Mouse (Mus musculus) cerebellum, adult 2 months (tissue): ENCODE data around the gene Gpc6. TPM values are rescaled to one million over a fixed set of nuclear protein-coding genes. Genes with fewer than 3 reads are reported as not detected.

Source experiments
- DNase-seq, 2 experiments: peaks; one replicate each; pipeline ENCODE4 v3.0.0; 2021
- H3K27ac ChIP-seq: fragments of 200-500 bp; 2 replicates; pipeline ENCODE4 v1.5.1; 2012; ENCODE audit warnings: low read length, control low read depth, inconsistent platforms; ENCODE audit not compliant: insufficient read depth
- H3K27me3 ChIP-seq: fragments of 200-500 bp; 2 replicates; pipeline ENCODE4 v1.6.1; 2012; ENCODE audit warnings: inconsistent platforms, mild to moderate bottlenecking, low read length, moderate library complexity; ENCODE audit not compliant: control insufficient read depth, insufficient read depth
- H3K4me1 ChIP-seq: fragments of 200-500 bp; 2 replicates; pipeline ENCODE4 v1.6.1; 2011; ENCODE audit warnings: low read length; ENCODE audit not compliant: control insufficient read depth, insufficient read depth
- H3K4me3 ChIP-seq: fragments of 200-500 bp; replicated peaks from 2 replicates; pipeline ENCODE3; 2011; ENCODE audit warnings: mild to moderate bottlenecking, low read depth, low read length, control low read depth; ENCODE audit not compliant: insufficient read depth
- CTCF ChIP-seq: fragments of 200-500 bp; IDR thresholded peaks from 2 replicates; pipeline ENCODE4 v1.5.1; 2011; ENCODE audit warnings: low read depth, mild to moderate bottlenecking, control low read depth, low read length, moderate library complexity, borderline replicate concordance; ENCODE audit not compliant: insufficient read depth
- POLR2A ChIP-seq: fragments of 200-500 bp; IDR thresholded peaks from 2 replicates; pipeline ENCODE4 v1.6.1; 2011; ENCODE audit warnings: low read length, control low read depth, borderline replicate concordance; ENCODE audit not compliant: insufficient read depth
- WGBS: fragments of 180-500 bp; shearing (Covaris S2); methylation state at CpG from one replicate; pipeline ENCODE4 v1.1.7; 2018; 5-methylcytosine and 5-hydroxymethylcytosine counted together
- polyA plus RNA-seq: library from polyadenylated mRNA; depleted of rRNA; stranded (reverse); fragments of >200 nt; gene quantifications from 2 replicates; pipeline ENCODE4 v1.2.3, GENCODE M21; 2012

Gene Gpc6
- polyA plus RNA-seq, 1 experiment: 5.3 TPM

DNA sequence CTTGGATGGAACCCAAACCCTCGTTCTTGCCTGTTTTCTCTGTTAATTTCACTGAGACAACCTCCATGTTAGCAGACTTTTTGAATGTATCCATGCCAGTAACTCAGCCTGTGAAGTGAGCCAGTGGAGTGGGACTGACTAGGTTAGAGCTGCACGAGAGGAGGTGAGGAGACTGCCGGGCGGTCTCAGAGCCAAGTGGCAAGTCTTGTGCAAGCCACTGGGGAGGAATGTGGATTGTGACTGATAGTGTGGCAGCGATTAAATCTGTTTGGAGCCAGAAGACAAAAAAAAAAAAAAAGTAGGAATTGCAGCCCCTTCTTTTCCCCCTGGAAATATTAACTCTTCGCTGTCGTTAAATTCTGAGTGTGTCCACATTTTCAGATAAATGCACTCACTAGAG is 831.4 kb downstream of the Gpc6 start:
- no peaks in the 10 kb centered on the region for H3K27me3 ChIP-seq
- 42% methylated on average over 7 of the region's 7 CpGs for WGBS
- H3K27ac ChIP-seq: no peak overlapping the region
- H3K4me3 ChIP-seq: no peak overlapping the region
- TF ChIP-seq CTCF (no peak), POLR2A (no peak)
- H3K4me1 ChIP-seq: no peaks in the 10 kb centered on the region
- no peak for DNase-seq

DNA sequence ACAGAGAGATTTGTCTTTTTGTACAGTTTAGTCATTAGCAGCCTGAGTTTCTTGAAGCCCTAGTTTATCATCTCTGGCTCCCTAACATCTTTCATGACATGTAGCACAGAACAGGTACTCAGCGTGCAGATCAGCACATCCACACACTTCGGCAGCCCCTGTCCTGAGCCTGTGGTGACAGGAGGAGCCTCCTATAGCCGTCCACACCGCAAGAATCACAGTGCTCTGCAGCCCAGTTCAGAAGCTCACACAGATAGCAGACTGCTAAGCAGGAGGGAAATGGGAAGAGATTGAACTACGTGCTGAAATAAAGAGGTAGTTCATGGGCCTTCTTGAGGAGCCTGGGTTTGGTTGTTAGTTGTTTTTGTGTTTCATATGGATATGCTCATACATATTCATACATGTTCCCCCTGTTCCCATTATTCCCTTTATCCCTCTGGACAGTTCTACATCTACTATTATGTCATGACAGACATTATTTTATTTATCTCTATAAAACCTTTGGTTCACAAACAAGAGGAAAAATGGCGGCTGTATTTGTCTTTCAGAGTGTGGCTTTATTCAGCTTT is 832.8 kb downstream of the Gpc6 start:
- no peak for DNase-seq
- no peaks in the 10 kb centered on the region for H3K27me3 ChIP-seq
- TF ChIP-seq POLR2A: no peak
- TF ChIP-seq CTCF: no peak
- no peak overlapping the region for H3K4me3 ChIP-seq
- H3K27ac ChIP-seq: no peak overlapping the region
- 53% methylated on average over 6 of the region's 6 CpGs for WGBS
- no peaks in the 10 kb centered on the region for H3K4me1 ChIP-seq

DNA sequence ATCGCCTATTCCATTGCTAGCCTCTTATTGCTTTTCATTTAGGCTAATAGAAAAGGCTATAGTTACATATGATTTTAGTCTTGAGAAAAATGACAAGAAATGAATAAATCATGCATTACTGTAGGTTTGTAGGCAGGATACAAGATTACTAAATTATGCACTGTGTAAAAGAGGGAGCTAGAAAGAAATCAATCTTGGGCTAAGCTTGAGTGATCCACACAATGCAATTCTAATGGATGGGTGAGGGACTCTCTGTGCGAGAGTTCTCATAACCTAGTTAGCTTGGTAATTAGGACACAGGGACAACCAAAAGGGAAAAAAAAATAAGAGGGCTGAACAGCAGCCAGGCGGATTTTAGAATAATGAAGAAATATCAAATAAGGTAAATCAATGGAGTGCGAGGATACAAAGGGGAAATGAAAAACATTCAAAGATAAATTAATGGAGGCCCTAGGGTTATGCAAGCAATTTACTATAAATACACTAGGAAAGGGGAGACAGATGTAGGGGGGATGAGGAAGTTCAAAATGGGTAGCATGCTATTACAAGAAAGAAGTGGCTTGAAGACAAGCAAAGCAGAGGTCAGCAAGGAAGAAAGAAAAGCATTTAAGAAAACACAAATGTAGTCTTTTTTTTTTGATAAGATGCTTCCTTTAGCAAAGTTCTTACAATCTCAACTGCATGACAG is 835.9 kb downstream of the Gpc6 start:
- TF ChIP-seq POLR2A: no peak
- TF ChIP-seq CTCF: no peak
- Histone ChIP-seq H3K4me1 (no peaks in the 10 kb centered on the region), H3K27me3 (no peaks in the 10 kb centered on the region), H3K27ac (no peak overlapping the region), H3K4me3 (no peak overlapping the region)
- DNase-seq: no peak
- 95% methylated on average over 4 of the region's 4 CpGs for WGBS

DNA sequence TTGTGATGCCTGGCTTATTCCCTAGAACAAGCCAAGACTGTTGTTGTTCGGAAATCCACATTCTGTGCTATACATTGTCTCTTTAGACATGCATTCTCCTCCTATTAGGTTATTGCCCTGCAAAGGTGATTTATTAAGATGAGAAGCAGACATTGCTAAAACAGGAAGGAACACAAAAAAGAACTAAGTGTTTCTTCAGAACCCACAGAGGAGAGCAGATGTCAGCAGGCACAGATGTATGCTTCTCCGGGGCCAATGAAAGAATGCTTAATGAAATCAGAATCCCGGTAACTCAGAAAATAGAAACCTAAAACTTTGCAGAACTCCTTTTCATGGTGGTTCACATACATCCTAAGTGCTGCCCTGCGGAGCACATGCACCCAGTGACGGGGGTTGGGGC is 837.8 kb downstream of the Gpc6 start:
- TF ChIP-seq POLR2A (no peak), CTCF (no peak)
- DNase-seq: no peak
- H3K4me3 ChIP-seq: no peak overlapping the region
- no peak overlapping the region for H3K27ac ChIP-seq
- 90% methylated on average over 5 of the region's 5 CpGs for WGBS
- H3K27me3 ChIP-seq: no peaks in the 10 kb centered on the region
- no peaks in the 10 kb centered on the region for H3K4me1 ChIP-seq

DNA sequence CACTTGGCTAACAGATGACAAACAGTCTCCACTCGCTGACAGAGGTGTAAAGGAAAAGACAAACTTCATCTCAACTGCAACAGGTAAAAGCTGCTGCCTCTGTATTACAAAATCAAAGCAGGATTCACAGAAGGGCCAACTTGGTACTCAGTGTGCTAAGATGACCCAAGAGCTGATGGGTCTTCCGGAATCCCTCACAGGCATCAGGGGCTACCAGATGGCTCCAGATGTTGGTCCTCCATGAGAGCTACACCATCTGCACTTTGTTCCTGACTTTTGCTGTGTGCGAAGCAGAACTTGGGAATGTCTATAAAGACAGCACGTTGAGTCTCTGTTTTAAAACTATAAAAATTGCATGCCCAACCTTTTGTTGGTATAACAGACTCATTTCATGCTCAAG is 842.7 kb downstream of the Gpc6 start:
- TF ChIP-seq CTCF (no peak), POLR2A (no peak)
- no peak for DNase-seq
- H3K27ac ChIP-seq: no peak overlapping the region
- 89% methylated on average over 4 of the region's 4 CpGs for WGBS
- H3K4me1 ChIP-seq: no peaks in the 10 kb centered on the region
- no peak overlapping the region for H3K4me3 ChIP-seq
- H3K27me3 ChIP-seq: no peaks in the 10 kb centered on the region

DNA sequence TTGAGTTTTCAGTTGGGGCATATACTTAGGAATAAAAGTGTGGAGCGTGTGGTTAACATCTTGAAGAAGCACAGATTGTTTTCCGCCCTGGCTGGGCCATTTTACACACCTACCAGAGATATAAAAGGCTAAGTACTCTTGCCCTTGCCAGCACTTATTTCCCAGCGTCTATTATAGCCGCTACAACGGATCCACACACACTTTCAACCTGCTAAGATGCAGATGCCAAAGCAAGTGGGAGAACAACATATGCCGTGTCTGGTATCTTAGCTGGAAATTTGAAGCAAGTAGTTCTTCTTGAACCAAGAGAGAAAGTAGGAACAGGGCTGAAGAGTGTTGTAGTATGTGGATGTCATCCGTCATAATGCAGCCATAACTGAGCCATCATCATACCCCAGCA is 843.6 kb downstream of the Gpc6 start:
- Histone ChIP-seq H3K27me3 (no peaks in the 10 kb centered on the region), H3K27ac (no peak overlapping the region), H3K4me1 (no peaks in the 10 kb centered on the region), H3K4me3 (no peak overlapping the region)
- 57% methylated on average over 7 of the region's 7 CpGs for WGBS
- no peak for TF ChIP-seq CTCF
- TF ChIP-seq POLR2A: no peak
- no peak for DNase-seq

DNA sequence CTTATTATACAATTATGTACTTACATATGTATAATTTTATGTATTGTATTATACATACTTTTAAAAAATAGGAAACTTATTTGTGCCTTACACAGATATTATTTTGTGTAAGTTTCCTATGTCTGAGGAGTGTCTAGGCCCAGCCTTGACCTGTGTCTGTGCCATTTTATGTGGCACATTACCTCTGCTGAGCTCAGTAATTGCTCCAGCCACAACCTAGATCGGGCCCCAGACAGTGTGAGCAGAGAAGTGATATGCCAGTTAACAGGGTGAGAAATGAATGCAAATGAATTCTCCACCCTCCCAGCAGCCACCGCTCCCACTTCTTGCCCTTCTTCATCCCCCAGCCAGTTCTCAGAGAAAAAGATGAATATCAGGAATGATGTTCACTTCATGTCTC is 848.3 kb downstream of the Gpc6 start:
- no peaks in the 10 kb centered on the region for H3K4me1 ChIP-seq
- H3K27ac ChIP-seq: no peak overlapping the region
- no peak for DNase-seq
- H3K4me3 ChIP-seq: no peak overlapping the region
- H3K27me3 ChIP-seq: no peaks in the 10 kb centered on the region
- TF ChIP-seq CTCF (no peak), POLR2A (no peak)
- 43% methylated on average over 2 of the region's 2 CpGs for WGBS

DNA sequence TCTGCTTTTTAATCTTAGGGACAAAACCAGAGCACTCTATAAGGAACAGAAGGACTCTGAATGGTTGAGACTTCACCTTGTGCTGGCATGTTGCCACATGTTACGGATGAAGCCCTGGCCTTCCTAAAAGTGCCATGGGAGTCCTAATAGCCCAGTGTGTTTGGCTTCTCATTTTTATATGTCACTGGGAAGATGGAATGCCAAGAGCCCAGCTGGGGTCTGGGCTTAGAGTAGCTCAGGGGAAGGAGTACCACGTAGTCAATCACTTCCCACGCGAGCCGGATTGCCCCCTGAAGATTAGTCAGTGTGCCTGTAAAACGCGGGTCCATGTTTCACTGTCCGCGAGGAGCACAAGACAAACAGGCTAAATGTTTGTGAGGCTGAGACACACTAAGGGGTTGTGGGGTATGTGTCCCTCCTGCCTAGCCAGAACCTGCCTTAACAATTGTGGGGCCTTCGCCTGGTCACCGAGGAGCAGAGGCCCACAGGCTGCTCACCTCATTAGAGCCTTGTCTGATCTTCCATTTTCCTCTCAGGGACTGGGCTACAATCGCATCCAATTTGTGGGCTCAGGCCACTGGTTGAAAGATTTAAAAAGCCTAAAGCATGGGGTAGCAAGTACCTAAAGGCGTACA is 852.9 kb downstream of the Gpc6 start:
- no peak for DNase-seq
- 58% methylated on average over 13 of the region's 13 CpGs for WGBS
- no peaks in the 10 kb centered on the region for H3K27me3 ChIP-seq
- no peaks in the 10 kb centered on the region for H3K4me1 ChIP-seq
- no peak overlapping the region for H3K4me3 ChIP-seq
- no peak for TF ChIP-seq POLR2A
- no peak for TF ChIP-seq CTCF
- no peak overlapping the region for H3K27ac ChIP-seq
